Mouse (Mus musculus) retina, postnatal 7 days (tissue): ENCODE data around the gene Rtn4ip1.
"Not testable (repeated sequence)": the region's sequence is repeated elsewhere in the genome, so short reads cannot be mapped to it uniquely, and the experiment has no call there.

ENCODE experiments used
- DNase-seq: peaks from one replicate; pipeline ENCODE4 v3.0.0-alpha.2; 2012; ENCODE audit warnings: low read depth, low spot score

Rtn4ip1 gene

GRCm38 (mm10) chr10:43901578-43902194 is at the start of gene Rtn4ip1, which contains the start of gene Qrsl1:
Gene Rtn4ip1 (plus strand): TSS chr10:43901807.
Gene Qrsl1 (minus strand): TSS chr10:43901745.
- peak; percentile 86 for DNase-seq

- no peak for DNase-seq
These were observed 49.7 kb upstream of the Rtn4ip1 start for GRCm38 (mm10) chr10:43851898-43852297.

GRCm38 (mm10) chr10:43855916-43856315 is 45.7 kb upstream of the Rtn4ip1 start:
- DNase-seq, result no peak

GRCm38 (mm10) chr10:43856351-43856750 is 45.3 kb upstream of the Rtn4ip1 start:
- no peak for DNase-seq

GRCm38 (mm10) chr10:43870752-43871151 is 30.9 kb upstream of the Rtn4ip1 start:
- DNase-seq, result peak; percentile 20

- DNase-seq, result no peak
These were observed 30.1 kb upstream of the Rtn4ip1 start for GRCm38 (mm10) chr10:43871458-43871857.

GRCm38 (mm10) chr10:43887676-43888075 is 13.9 kb upstream of the Rtn4ip1 start:
- no peak for DNase-seq

- no peak for DNase-seq
These were observed 12.6 kb upstream of the Rtn4ip1 start for GRCm38 (mm10) chr10:43888976-43889375.

GRCm38 (mm10) chr10:43892971-43893370 is 8.6 kb upstream of the Rtn4ip1 start:
- no peak for DNase-seq

- no peak for DNase-seq
These were observed 5.5 kb upstream of the Rtn4ip1 start for GRCm38 (mm10) chr10:43896065-43896464.

- DNase-seq, result no peak
These were observed 3.3 kb upstream of the Rtn4ip1 start for GRCm38 (mm10) chr10:43898276-43898675.

- DNase-seq, result no peak
These were observed 580 bp upstream of the Rtn4ip1 start for GRCm38 (mm10) chr10:43900883-43901570.

- no peak for DNase-seq
These were observed 3.0 kb downstream of the Rtn4ip1 start for GRCm38 (mm10) chr10:43904569-43904968.

GRCm38 (mm10) chr10:43910032-43910872 is 8.6 kb downstream of the Rtn4ip1 start:
- DNase-seq, result no peak

GRCm38 (mm10) chr10:43910873-43911142 is 9.2 kb downstream of the Rtn4ip1 start:
- DNase-seq, result no peak

- DNase-seq, result no peak
These were observed 10.6 kb downstream of the Rtn4ip1 start for GRCm38 (mm10) chr10:43912236-43912635.

GRCm38 (mm10) chr10:43916181-43916580 is 14.6 kb downstream of the Rtn4ip1 start:
- no peak for DNase-seq

- no peak for DNase-seq
These were observed 15.1 kb downstream of the Rtn4ip1 start for GRCm38 (mm10) chr10:43916737-43917136.

GRCm38 (mm10) chr10:43918696-43919608 is 17.3 kb downstream of the Rtn4ip1 start:
- DNase-seq, result peak; percentile 59

- DNase-seq, result no peak
These were observed 21.5 kb downstream of the Rtn4ip1 start for GRCm38 (mm10) chr10:43923096-43923495.

- not testable (repeated sequence) for DNase-seq
These were observed 24.2 kb downstream of the Rtn4ip1 start for GRCm38 (mm10) chr10:43925776-43926175.
